Mouse (Mus musculus) inflammation-experienced regulatory T-cells, adult 16 weeks (primary cell): ENCODE measurements around the gene Luc7l. TPM values are rescaled to one million over a fixed set of nuclear protein-coding genes. Genes with fewer than 3 reads are reported as not detected.

Experiments used
- polyA plus RNA-seq: library from polyadenylated mRNA; unstranded; fragments of 100-300 nt; shearing (Covaris generic); gene quantifications from one replicate; pipeline ENCODE4 v1.2.1, GENCODE M21; 2017

Gene Luc7l
- 115 TPM for polyA plus RNA-seq

DNA sequence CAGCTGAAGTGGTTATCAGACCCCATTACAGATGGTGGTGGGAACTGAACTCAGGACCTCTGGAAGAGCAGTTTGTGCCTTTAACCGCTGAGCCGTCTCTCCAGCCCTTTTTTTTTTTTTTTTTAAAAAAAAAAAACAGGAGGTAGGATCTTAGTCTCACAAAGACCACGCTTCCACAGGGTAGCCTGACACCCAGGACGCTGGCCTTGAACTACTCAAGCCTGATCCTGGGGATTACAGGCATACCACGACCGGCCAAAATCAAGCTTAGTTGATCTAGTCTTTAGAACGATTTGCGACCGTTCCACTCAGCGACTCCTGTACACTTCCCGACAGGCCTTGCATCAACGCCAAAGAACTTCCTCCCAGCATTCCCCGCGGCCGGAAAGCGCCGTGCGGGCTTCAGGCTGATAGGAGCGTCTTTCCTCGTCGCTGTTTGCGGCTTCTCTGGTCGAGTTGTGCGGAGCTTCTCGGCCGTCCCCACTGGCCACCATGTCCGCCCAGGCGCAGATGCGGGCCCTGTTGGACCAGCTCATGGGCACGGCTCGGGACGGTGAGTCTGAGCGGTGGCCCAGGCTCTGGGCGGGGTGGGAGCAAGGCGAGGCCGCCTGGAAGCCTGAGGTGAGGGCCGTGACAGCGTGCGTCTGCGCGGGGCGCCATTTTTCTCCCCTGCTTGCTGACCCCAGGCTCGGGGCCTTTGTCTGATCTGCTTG, at the start of gene Luc7l:
TSS of gene Luc7l (plus strand) at position 358 of the 713 bp plus-strand sequence.

DNA sequence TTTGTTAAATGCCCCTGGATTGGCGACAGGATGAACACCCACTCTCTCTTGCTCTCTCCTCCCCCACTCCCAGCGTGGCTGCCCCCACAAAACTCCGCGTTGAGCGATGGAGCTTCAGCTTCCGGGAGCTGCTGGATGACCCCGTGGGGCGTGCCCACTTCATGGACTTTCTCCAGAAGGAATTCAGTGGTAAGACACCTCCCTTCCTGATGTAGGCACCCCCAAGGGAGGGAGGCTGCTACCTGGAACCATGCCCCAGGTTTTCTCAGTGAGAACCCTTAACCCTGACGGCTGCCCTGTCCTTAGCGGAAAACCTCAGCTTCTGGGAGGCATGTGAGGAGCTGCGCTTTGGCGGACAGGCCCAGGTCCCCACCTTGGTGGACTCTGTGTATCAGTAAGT, 45.0 kb upstream of the Luc7l start, which contains the start of gene Arhgdig:
TSS of gene Arhgdig (minus strand) at position 101 of the 400 bp plus-strand sequence.

DNA sequence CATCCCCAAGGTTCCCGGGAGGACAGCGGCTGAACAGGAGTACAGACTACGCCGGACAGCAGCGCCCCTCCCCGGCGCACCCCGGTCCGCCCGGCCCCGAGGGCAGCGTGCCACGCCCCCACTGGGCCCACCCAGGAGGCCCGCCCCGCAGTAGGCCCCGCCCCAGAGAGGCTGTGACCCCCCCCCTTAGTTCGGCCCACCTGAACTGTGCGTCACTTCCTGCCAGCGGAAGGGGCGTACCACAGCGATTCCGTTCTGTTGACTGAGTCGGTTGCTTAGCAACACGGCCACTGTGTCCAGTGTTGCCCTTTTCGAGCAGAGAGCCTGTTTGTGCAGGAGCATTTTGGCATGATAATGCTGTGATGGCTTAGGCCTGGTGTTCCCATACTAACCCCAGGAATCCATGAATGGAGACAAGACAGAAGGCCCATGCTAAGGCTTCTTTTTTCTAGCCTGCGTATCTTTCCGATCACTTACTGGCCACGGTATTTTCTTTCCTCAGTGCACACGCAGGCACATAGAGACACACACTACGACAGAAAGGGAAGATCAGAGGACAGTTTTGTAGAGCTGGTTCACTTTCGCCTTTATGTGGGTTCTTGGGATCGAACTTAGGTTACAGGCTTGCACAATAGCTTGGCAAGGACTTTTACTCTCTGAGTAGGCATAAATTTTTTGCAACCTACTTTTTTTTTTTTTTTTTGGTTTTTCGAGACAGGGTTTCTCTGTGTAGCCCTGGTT, 8.4 kb upstream of the Luc7l start, which contains the start of gene Fam234a:
TSS of gene Fam234a (minus strand) at position 142 of the 741 bp plus-strand sequence.

Other genes with a start within 250 kb of the Luc7l start
- 2.0 TPM for gene Rab11fip3, start 183.3 kb upstream of the Luc7l start, polyA plus RNA-seq
- 37.0 TPM for gene Decr2, start 162.6 kb upstream of the Luc7l start, polyA plus RNA-seq
- 1.2 TPM for gene Nme4, start 157.3 kb upstream of the Luc7l start, polyA plus RNA-seq
- gene Tmem8, start 139.6 kb upstream of the Luc7l start, polyA plus RNA-seq, result 6.5 TPM
- gene Mrpl28, start 129.4 kb upstream of the Luc7l start, polyA plus RNA-seq, result 88.5 TPM
- gene Axin1, start 114.2 kb upstream of the Luc7l start, polyA plus RNA-seq, result 6.9 TPM
- gene Pdia2, start 53.8 kb upstream of the Luc7l start, polyA plus RNA-seq, result 0.17 TPM
- gene Rgs11, start 49.9 kb upstream of the Luc7l start, polyA plus RNA-seq, result 12.0 TPM
- gene Arhgdig, start 45.1 kb upstream of the Luc7l start, polyA plus RNA-seq, result not detected
- gene Fam234a, start 8.7 kb upstream of the Luc7l start, polyA plus RNA-seq, result 33.4 TPM
- 0.09 TPM for gene Neurl1b, start 161.9 kb downstream of the Luc7l start, polyA plus RNA-seq